In the genomic region with DNA sequence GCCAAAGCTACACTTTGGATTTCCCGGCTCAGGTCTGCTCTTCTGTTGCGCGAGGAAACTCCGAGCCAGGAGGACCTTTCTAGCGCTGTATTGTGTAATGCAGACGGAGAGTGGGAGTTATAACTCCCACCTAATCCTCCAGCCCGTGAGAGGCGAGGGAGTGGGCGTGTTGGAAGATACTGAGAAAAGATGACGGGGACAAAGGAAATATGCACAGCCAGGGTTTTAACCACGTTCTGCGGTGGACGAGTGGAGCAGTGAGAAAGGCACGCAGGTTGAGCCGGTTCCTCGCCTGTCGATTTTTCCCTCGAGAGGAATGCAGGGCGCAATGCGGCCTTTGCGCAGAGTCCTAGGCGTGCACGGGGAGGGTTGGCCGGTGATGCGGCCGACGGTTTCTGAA, we compare ENCODE assay signal across 8 mouse cellular contexts. TPM values are rescaled to one million over a fixed set of nuclear protein-coding genes. Genes with fewer than 3 reads are reported as not detected.
DNase-seq lines count a peak whose midpoint lies in the region; ATAC-seq and TF ChIP-seq lines count a peak whose summit lies in the region.

No protein-coding gene starts in this region.

- H3K27ac ChIP-seq in kidney, postnatal 0 days: peak overlapping the region; percentile 90
- peak overlapping the region; percentile 48 for H3K27ac ChIP-seq in bone marrow macrophage, adult 2 months (ENCODE audit: insufficient read depth, low read depth, low read length)
- H3K27ac ChIP-seq in forebrain, embryonic 15.5 days (replicated peaks): peak overlapping the region; percentile 94
- H3K27ac ChIP-seq in limb, embryonic 13.5 days: peak overlapping the region; percentile 94
- H3K27ac ChIP-seq in neural tube, embryonic 15.5 days (replicated peaks): peak overlapping the region; percentile 95

- H3K4me1 ChIP-seq in kidney, postnatal 0 days (replicated peaks; ENCODE audit: insufficient read depth, low read length): no peaks in the 10 kb centered on the region
- peaks cover 8% of the 10 kb centered on the region for H3K4me1 ChIP-seq in bone marrow macrophage, adult 2 months (ENCODE audit: control insufficient read depth, insufficient read depth, low read length)
- H3K4me1 ChIP-seq in forebrain, embryonic 15.5 days: peaks cover 19% of the 10 kb centered on the region
- peaks cover 11% of the 10 kb centered on the region for H3K4me1 ChIP-seq in limb, embryonic 13.5 days
- peaks cover 16% of the 10 kb centered on the region; the same call in 1 of the 2 replicates for H3K4me1 ChIP-seq in neural tube, embryonic 15.5 days

- no peak for TF ChIP-seq CTCF in kidney, postnatal 0 days (IDR thresholded peaks at IDR 0.05; ENCODE audit: low read depth)
- no peak for TF ChIP-seq CTCF in bone marrow macrophage, adult 2 months (IDR thresholded peaks at IDR 0.05; ENCODE audit: low read depth, low read length)

- peak overlapping the region; percentile 66 for H3K4me2 ChIP-seq in kidney, postnatal 0 days (ENCODE audit: low read length)
- H3K4me2 ChIP-seq in forebrain, embryonic 15.5 days (replicated peaks): peak overlapping the region; percentile 64
- H3K4me2 ChIP-seq in limb, embryonic 13.5 days (replicated peaks): peak overlapping the region; percentile 70
- H3K4me2 ChIP-seq in neural tube, embryonic 15.5 days: peak overlapping the region; percentile 73

- H3K9me3 ChIP-seq in kidney, postnatal 0 days (replicated peaks; ENCODE audit: low read length): no peaks in the 10 kb centered on the region
- no peaks in the 10 kb centered on the region for H3K9me3 ChIP-seq in forebrain, embryonic 15.5 days
- no peaks in the 10 kb centered on the region for H3K9me3 ChIP-seq in limb, embryonic 13.5 days
- no peaks in the 10 kb centered on the region for H3K9me3 ChIP-seq in neural tube, embryonic 15.5 days (replicated peaks)

- peak overlapping the region; percentile 40 for H3K4me3 ChIP-seq in kidney, postnatal 0 days (replicated peaks; ENCODE audit: low read depth, low read length)
- H3K4me3 ChIP-seq in bone marrow macrophage, adult 2 months (ENCODE audit: insufficient read depth, low read length): peak overlapping the region; percentile 66
- H3K4me3 ChIP-seq in forebrain, embryonic 15.5 days: peak overlapping the region; percentile 82
- H3K4me3 ChIP-seq in limb, embryonic 13.5 days: peak overlapping the region; percentile 53
- peak overlapping the region; percentile 52 for H3K4me3 ChIP-seq in neural tube, embryonic 15.5 days (replicated peaks)

- no peaks in the 10 kb centered on the region for H3K27me3 ChIP-seq in kidney, postnatal 0 days (ENCODE audit: insufficient read depth, low read length)
- no peaks in the 10 kb centered on the region for H3K27me3 ChIP-seq in forebrain, embryonic 15.5 days
- H3K27me3 ChIP-seq in limb, embryonic 13.5 days: no peaks in the 10 kb centered on the region
- H3K27me3 ChIP-seq in neural tube, embryonic 15.5 days (replicated peaks): no peaks in the 10 kb centered on the region

- WGBS in kidney, postnatal 0 days: under 1% methylated on average over 27 of the region's 27 CpGs
- under 1% methylated on average over 27 of the region's 27 CpGs for WGBS in forebrain, embryonic 15.5 days
- under 1% methylated on average over 27 of the region's 27 CpGs for WGBS in limb, embryonic 13.5 days
- under 1% methylated on average over 27 of the region's 27 CpGs for WGBS in neural tube, embryonic 15.5 days

- no peak for TF ChIP-seq POLR2A in bone marrow macrophage, adult 2 months (IDR thresholded peaks at IDR 0.05; ENCODE audit: borderline replicate concordance, low read depth, low read length)

- H3K36me3 ChIP-seq in kidney, postnatal 0 days (ENCODE audit: insufficient read depth, low read length): 0 out of 2 replicates have a peak, but pooled peaks cover 11% of the 10 kb centered on the region
- H3K36me3 ChIP-seq in forebrain, embryonic 15.5 days: peaks cover 6% of the 10 kb centered on the region; the same call in 1 of the 2 replicates
- H3K36me3 ChIP-seq in limb, embryonic 13.5 days: peaks cover 16% of the 10 kb centered on the region
- H3K36me3 ChIP-seq in neural tube, embryonic 15.5 days: 0 out of 2 replicates have a peak, but pooled peaks cover 13% of the 10 kb centered on the region

- peak; percentile 79 for DNase-seq in kidney, postnatal 0 days (ENCODE audit: low spot score)
- no peak for DNase-seq in kidney, postnatal 10 days
- DNase-seq in T-cell, adult 2 months (ENCODE audit: low spot score): no peak
- no peak for DNase-seq in urinary bladder, adult 2 months (ENCODE audit: low spot score)

- H3K9ac ChIP-seq in kidney, postnatal 0 days (ENCODE audit: low read depth, low read length): peak overlapping the region; percentile 59
- H3K9ac ChIP-seq in forebrain, embryonic 15.5 days (replicated peaks): peak overlapping the region; percentile 70
- peak overlapping the region; percentile 77 for H3K9ac ChIP-seq in limb, embryonic 13.5 days
- peak overlapping the region; percentile 66 for H3K9ac ChIP-seq in neural tube, embryonic 15.5 days (replicated peaks)

- ATAC-seq in kidney, postnatal 0 days (replicated peaks; ENCODE audit: low FRiP score, low read depth): peak; percentile 14; the same call in 1 of the 2 replicates
- ATAC-seq in forebrain, embryonic 15.5 days (replicated peaks): peak; percentile 73
- peak; percentile 45 for ATAC-seq in limb, embryonic 13.5 days (ENCODE audit: low FRiP score, low read depth)
- ATAC-seq in neural tube, embryonic 15.5 days (ENCODE audit: low FRiP score): peak; percentile 62

RNA-seq across cellular contexts. Expression of gene Ngdn, which starts 0.7 kb away (rescaled TPM):
- 68.9 and 75.7 TPM in 2 replicates for polyA plus RNA-seq in kidney, postnatal 0 days (2015; fragmentation: Nextera tagmentation; extraction: Ambion mirVana)
- polyA plus RNA-seq in bone marrow macrophage, adult 2 months (2012; ENCODE audit: insufficient read depth, insufficient read length, missing spikeins): 38.3 and 44.2 TPM in 2 replicates
- polyA plus RNA-seq in forebrain, embryonic 15.5 days (2015; fragmentation: Nextera tagmentation; extraction: Ambion mirVana): 67.1 and 70.8 TPM in 2 replicates
- polyA plus RNA-seq in limb, embryonic 13.5 days (2015; fragmentation: Nextera tagmentation; extraction: Ambion mirVana): 86.3 and 88.1 TPM in 2 replicates
- polyA plus RNA-seq in neural tube, embryonic 15.5 days (2015; fragmentation: Nextera tagmentation; extraction: Ambion mirVana): 47.6 and 60.4 TPM in 2 replicates
- 53.7 and 65.8 TPM in 2 replicates for polyA plus RNA-seq in urinary bladder, adult 2 months (2012; rRNA removed)

RNA-seq across cellular contexts. Expression of gene Myh7, which starts 20.2 kb away (rescaled TPM):
- 0.16 and 0.88 TPM in 2 replicates for polyA plus RNA-seq in kidney, postnatal 0 days (2015; fragmentation: Nextera tagmentation; extraction: Ambion mirVana)
- not detected in 2 replicates for polyA plus RNA-seq in bone marrow macrophage, adult 2 months (2012; ENCODE audit: insufficient read depth, insufficient read length, missing spikeins)
- polyA plus RNA-seq in forebrain, embryonic 15.5 days (2015; fragmentation: Nextera tagmentation; extraction: Ambion mirVana): 6.5 and 6.7 TPM in 2 replicates
- polyA plus RNA-seq in limb, embryonic 13.5 days (2015; fragmentation: Nextera tagmentation; extraction: Ambion mirVana): 23.8 and 24.9 TPM in 2 replicates
- polyA plus RNA-seq in neural tube, embryonic 15.5 days (2015; fragmentation: Nextera tagmentation; extraction: Ambion mirVana): 7.4 and 9.6 TPM in 2 replicates
- polyA plus RNA-seq in urinary bladder, adult 2 months (2012; rRNA removed): 0.26 and 0.47 TPM in 2 replicates

RNA-seq across cellular contexts. Expression of gene Gm17428, which starts 37.9 kb away (rescaled TPM):
- not detected in 2 replicates for polyA plus RNA-seq in kidney, postnatal 0 days (2015; fragmentation: Nextera tagmentation; extraction: Ambion mirVana)
- polyA plus RNA-seq in bone marrow macrophage, adult 2 months (2012; ENCODE audit: insufficient read depth, insufficient read length, missing spikeins): not detected in 2 replicates
- polyA plus RNA-seq in forebrain, embryonic 15.5 days (2015; fragmentation: Nextera tagmentation; extraction: Ambion mirVana): not detected in 2 replicates
- not detected in 2 replicates for polyA plus RNA-seq in limb, embryonic 13.5 days (2015; fragmentation: Nextera tagmentation; extraction: Ambion mirVana)
- polyA plus RNA-seq in neural tube, embryonic 15.5 days (2015; fragmentation: Nextera tagmentation; extraction: Ambion mirVana): not detected in 2 replicates
- not detected in 2 replicates for polyA plus RNA-seq in urinary bladder, adult 2 months (2012; rRNA removed)

RNA-seq across cellular contexts. Expression of gene Myh6, which starts 47.9 kb away (rescaled TPM):
- 0.34 and 0.62 TPM in 2 replicates for polyA plus RNA-seq in kidney, postnatal 0 days (2015; fragmentation: Nextera tagmentation; extraction: Ambion mirVana)
- not detected in 2 replicates for polyA plus RNA-seq in bone marrow macrophage, adult 2 months (2012; ENCODE audit: insufficient read depth, insufficient read length, missing spikeins)
- polyA plus RNA-seq in forebrain, embryonic 15.5 days (2015; fragmentation: Nextera tagmentation; extraction: Ambion mirVana): 1.0 and 1.3 TPM in 2 replicates
- polyA plus RNA-seq in limb, embryonic 13.5 days (2015; fragmentation: Nextera tagmentation; extraction: Ambion mirVana): 1.9 and 2.2 TPM in 2 replicates
- 1.8 and 2.5 TPM in 2 replicates for polyA plus RNA-seq in neural tube, embryonic 15.5 days (2015; fragmentation: Nextera tagmentation; extraction: Ambion mirVana)
- polyA plus RNA-seq in urinary bladder, adult 2 months (2012; rRNA removed): 0.15 and 0.22 TPM in 2 replicates

Comparison
In these comparisons a context has a peak if more than half of its experiments do, and no peak if none do; other contexts are left out.
1. ATAC-seq: peak in every context shown above with its lines; median percentile 73 in forebrain, embryonic 15.5 days; 62 in neural tube, embryonic 15.5 days; 45 in limb, embryonic 13.5 days; 14 in kidney, postnatal 0 days.